Mouse (Mus musculus) ES-E14 (cell line): Measurements from ENCODE around the gene Cyp4f40. TPM values are rescaled to one million over a fixed set of nuclear protein-coding genes. Genes with fewer than 3 reads are reported as not detected.
A peak's percentile ranks its signal among the peaks of the same experiment; 100 is the strongest.
"Not testable (repeated sequence)": the region's sequence is repeated elsewhere in the genome, so short reads cannot be mapped to it uniquely, and the experiment has no call there.

Source experiments
- DNase-seq: peaks from one replicate; pipeline ENCODE4 v3.0.0-alpha.2; 2013; ENCODE audit warnings: low read depth, low spot score
- H3K27ac ChIP-seq: 2 replicates; pipeline ENCODE4 v1.5.1; 2012; ENCODE audit warnings: low read depth, mild to moderate bottlenecking, low read length, moderate library complexity, mixed read lengths; ENCODE audit not compliant: poor library complexity, insufficient read depth, severe bottlenecking
- H3K36me3 ChIP-seq: 2 replicates; pipeline ENCODE4 v1.6.1; 2012; ENCODE audit warnings: mild to moderate bottlenecking, low read length, moderate library complexity, mixed read lengths; ENCODE audit not compliant: control insufficient read depth, poor library complexity, insufficient read depth, severe bottlenecking
- H3K4me1 ChIP-seq, 2 experiments: fragments of 150-350 bp in 1 of 2; sonication (generic) in 1 of 2; 2 replicates each; pipeline ENCODE4 v1.6.1; 2012; ENCODE audit warnings: low read length in 2 of 2, mild to moderate bottlenecking in 1 of 2, mixed read lengths in 1 of 2; ENCODE audit not compliant: control insufficient read depth in 2 of 2, insufficient read depth in 2 of 2, poor library complexity in 1 of 2
- H3K4me3 ChIP-seq, 2 experiments: fragments of 150-350 bp in 1 of 2; sonication (generic) in 1 of 2; 2 replicates each; pipeline ENCODE4 v1.5.1; 2012; ENCODE audit warnings: low read length in 2 of 2, low read depth in 1 of 2, mild to moderate bottlenecking in 1 of 2, mixed read lengths in 1 of 2; ENCODE audit not compliant: insufficient read depth in 1 of 2, poor library complexity in 1 of 2, severe bottlenecking in 1 of 2
- H3K9ac ChIP-seq: 2 replicates; pipeline ENCODE4 v1.6.1; 2012; ENCODE audit warnings: low read depth, mild to moderate bottlenecking, low read length, mixed read lengths; ENCODE audit not compliant: poor library complexity, insufficient read depth, severe bottlenecking
- H3K9me3 ChIP-seq: fragments of 150-350 bp; sonication (generic); 2 replicates; pipeline ENCODE4 v1.6.1; 2012; ENCODE audit warnings: low read depth, mild to moderate bottlenecking, low read length; ENCODE audit not compliant: control insufficient read depth, insufficient read depth
- CHD2 ChIP-seq: IDR thresholded peaks from 2 replicates; pipeline ENCODE4 v1.6.1; 2014; ENCODE audit warnings: mild to moderate bottlenecking, low read depth, low read length, inconsistent platforms
- HCFC1 ChIP-seq: IDR thresholded peaks from 2 replicates; pipeline ENCODE4 v1.6.1; 2012; ENCODE audit warnings: low read length, inconsistent platforms, borderline replicate concordance; ENCODE audit not compliant: insufficient read depth
- MAFK ChIP-seq: IDR thresholded peaks from 2 replicates; pipeline ENCODE4 v1.6.1; 2014; ENCODE audit warnings: mild to moderate bottlenecking, low read depth, low read length, inconsistent platforms; ENCODE audit not compliant: insufficient read depth
- ZC3H11A ChIP-seq: IDR thresholded peaks from 2 replicates; pipeline ENCODE4 v1.6.1; 2012; ENCODE audit warnings: low read depth, mild to moderate bottlenecking, inconsistent platforms, low read length, borderline replicate concordance
- ZNF384 ChIP-seq: IDR thresholded peaks from 2 replicates; pipeline ENCODE4 v1.6.1; 2012; ENCODE audit warnings: low read depth, low read length, inconsistent platforms
- in situ Hi-C, 2 experiments: fragments of 600-800 bp; cut with MboI; formaldehyde crosslinking; loops; one replicate each; pipeline ENCODE4 v1.15.1; 2025; ENCODE audit warnings: low sequenced_read_pairs in 2 of 2, inconsistent platforms in 1 of 2; ENCODE audit not compliant: unreplicated experiment in 2 of 2
- total RNA-seq: library from RNA; depleted of rRNA; stranded (reverse); fragments of 300-350 nt; gene quantifications from 2 replicates; pipeline ENCODE4 v1.2.3, GENCODE M21; 2012; rRNA removed

The Cyp4f40 gene
- total RNA-seq = 0.21 and 0.36 TPM in 2 replicates

- H3K9ac ChIP-seq = no peak within 1 kb of the TSS
- no peak within 1 kb of the TSS for H3K4me3 ChIP-seq
- TF ChIP-seq ZC3H11A = no peak
- no peaks in the 10 kb centered on the region for H3K36me3 ChIP-seq
- H3K4me1 ChIP-seq = no peaks in the 10 kb centered on the region
- H3K27ac ChIP-seq = no peak within 1 kb of the TSS
- H3K9me3 ChIP-seq = no peaks in the 10 kb centered on the region
- DNase-seq = no peak
- in situ Hi-C loops = no loop called here
These were observed at the start of gene Cyp4f40 for GRCm38 (mm10) chr17:32658712-32659111. Gene Cyp4f40 (plus strand): TSS chr17:32658900.

DNA sequence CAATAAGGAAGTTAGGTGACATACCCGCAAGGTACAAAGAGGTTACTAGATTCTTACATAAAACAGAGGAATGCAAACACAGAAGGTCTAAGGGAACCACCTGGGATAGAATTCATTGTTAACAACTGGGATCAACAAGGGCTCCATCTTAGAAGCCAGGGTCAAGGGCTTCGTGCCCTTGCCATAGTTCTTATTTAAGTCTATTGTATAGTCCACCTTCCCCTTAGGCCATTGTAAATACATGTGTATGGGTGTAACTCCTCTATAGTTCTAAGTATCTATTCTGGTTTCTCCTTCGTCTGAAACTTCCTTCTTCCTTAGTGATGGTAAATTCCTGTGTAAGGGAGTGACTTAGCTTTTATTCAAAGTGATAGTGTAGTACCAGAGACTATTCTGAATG, 48.5 kb upstream of the Cyp4f40 start:
- H3K9ac ChIP-seq, in situ Hi-C loops, H3K4me1 ChIP-seq, H3K4me3 ChIP-seq, H3K9me3 ChIP-seq, H3K27ac ChIP-seq, H3K36me3 ChIP-seq: not testable (repeated sequence)
- DNase-seq = peak; percentile 16

- H3K9ac ChIP-seq = no peak overlapping the region
- H3K4me3 ChIP-seq = no peak overlapping the region
- H3K9me3 ChIP-seq = no peaks in the 10 kb centered on the region
- in situ Hi-C loops = no loop called here
- no peaks in the 10 kb centered on the region for H3K36me3 ChIP-seq
- H3K4me1 ChIP-seq = no peaks in the 10 kb centered on the region; a peak in 1 of 4 replicates
- TF ChIP-seq CHD2 (no peak), ZC3H11A (no peak), HCFC1 (no peak), MAFK (0 out of 2 replicates have a peak, but pooled peaks have one; percentile 39), ZNF384 (no peak)
- DNase-seq = no peak
- H3K27ac ChIP-seq = peak overlapping the region; percentile 44; the same call in 1 of the 2 replicates
These were observed 47.8 kb upstream of the Cyp4f40 start for GRCm38 (mm10) chr17:32610896-32611295.

GRCm38 (mm10) chr17:32612417-32612816, 46.3 kb upstream of the Cyp4f40 start:
- DNase-seq = no peak
- TF ChIP-seq MAFK (no peak), ZC3H11A (no peak), CHD2 (no peak), ZNF384 (no peak)
- no peak overlapping the region for H3K27ac ChIP-seq
- no peaks in the 10 kb centered on the region for H3K36me3 ChIP-seq
- no peak overlapping the region for H3K4me3 ChIP-seq
- in situ Hi-C loops = no loop called here
- no peaks in the 10 kb centered on the region for H3K9me3 ChIP-seq
- no peak overlapping the region for H3K9ac ChIP-seq
- no peaks in the 10 kb centered on the region; a peak in 1 of 4 replicates for H3K4me1 ChIP-seq

DNA sequence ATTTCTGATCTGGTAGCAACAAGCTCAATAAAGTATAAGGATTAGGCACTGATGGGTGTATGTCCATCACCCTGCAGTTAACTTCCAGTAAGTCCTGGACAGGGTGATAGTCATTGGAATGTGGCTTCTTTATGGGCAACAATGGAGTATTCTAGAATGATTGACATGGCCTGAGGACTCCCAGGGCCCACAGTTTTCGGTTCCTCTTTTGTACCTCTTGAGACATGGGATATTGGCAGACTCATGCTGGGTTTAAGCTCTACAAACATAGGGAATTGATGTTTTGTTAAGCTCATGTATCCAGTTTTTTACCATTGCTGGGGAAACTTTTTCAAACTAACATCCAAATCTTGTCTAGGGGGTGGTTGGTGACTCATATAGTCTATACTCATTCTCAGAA, 41.4 kb upstream of the Cyp4f40 start:
- no peak for DNase-seq
- Histone ChIP-seq H3K4me3 (no peak overlapping the region), H3K9ac (no peak overlapping the region), H3K4me1 (no peaks in the 10 kb centered on the region), H3K9me3 (no peaks in the 10 kb centered on the region), H3K27ac (no peak overlapping the region), H3K36me3 (no peaks in the 10 kb centered on the region)
- in situ Hi-C loops = no loop called here
- no peak for TF ChIP-seq CHD2
- TF ChIP-seq ZNF384 = no peak
- TF ChIP-seq ZC3H11A = no peak

DNA sequence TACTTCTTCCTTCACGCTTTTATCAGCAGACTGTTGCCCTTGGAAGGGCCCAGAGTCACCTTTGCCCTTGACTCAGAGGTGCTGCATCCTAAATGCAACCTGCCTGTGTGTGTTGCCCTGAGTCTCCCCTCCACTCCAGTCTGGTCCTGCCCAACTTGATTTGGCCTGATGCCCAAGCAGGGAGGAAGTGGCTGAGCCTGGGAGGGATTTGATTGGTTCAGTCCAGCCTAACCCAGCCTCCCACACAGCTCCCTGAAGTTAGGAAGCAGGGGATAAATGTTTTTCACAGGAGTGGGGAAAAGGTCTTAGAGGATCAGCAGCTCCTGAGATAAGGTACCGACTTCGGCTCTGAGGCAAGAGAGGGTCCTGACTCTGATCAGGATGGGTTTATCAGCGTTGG, 37.7 kb upstream of the Cyp4f40 start, which contains the start of gene Cyp4f37:
Gene Cyp4f37 (plus strand): TSS at position 292 of the 400 bp plus-strand sequence.
- H3K36me3 ChIP-seq, H3K9me3 ChIP-seq, H3K9ac ChIP-seq, H3K27ac ChIP-seq, in situ Hi-C loops, DNase-seq, H3K4me1 ChIP-seq, H3K4me3 ChIP-seq: not testable (repeated sequence)

- H3K36me3 ChIP-seq, H3K9ac ChIP-seq, DNase-seq, H3K9me3 ChIP-seq, H3K4me1 ChIP-seq, in situ Hi-C loops, H3K4me3 ChIP-seq, H3K27ac ChIP-seq: not testable (repeated sequence)
These were observed 29.0 kb upstream of the Cyp4f40 start for GRCm38 (mm10) chr17:32629726-32630125.
